Mouse (Mus musculus) stomach, embryonic 14.5 days (tissue): ENCODE measurements around the gene Nrp1. TPM values are rescaled to one million over a fixed set of nuclear protein-coding genes. Genes with fewer than 3 reads are reported as not detected.

Experiments
- ATAC-seq: fragments of 200-750 bp; cut with Nextera tagmentation; 2 replicates; pipeline ENCODE4 v1.8.0; 2017; ENCODE audit warnings: low read depth, moderate TSS enrichment; ENCODE audit not compliant: insufficient number of reproducible peaks, insufficient read depth, low FRiP score
- H3K27ac ChIP-seq: fragments of 300-500 bp; sonication (generic); 2 replicates; pipeline ENCODE4 v1.5.1; 2014; ENCODE audit warnings: mild to moderate bottlenecking, low read length, moderate library complexity, mixed read lengths
- H3K27me3 ChIP-seq: fragments of 300-500 bp; sonication (generic); 2 replicates; pipeline ENCODE4 v1.6.1; 2014; ENCODE audit warnings: low read length, control low read depth, mixed read lengths; ENCODE audit not compliant: control insufficient read depth, insufficient read depth
- H3K36me3 ChIP-seq: fragments of 300-500 bp; sonication (generic); 2 replicates; pipeline ENCODE4 v1.6.1; 2014; ENCODE audit warnings: mild to moderate bottlenecking, control low read depth, low read length, moderate library complexity, mixed read lengths; ENCODE audit not compliant: control insufficient read depth, insufficient read depth
- H3K4me1 ChIP-seq: fragments of 300-500 bp; sonication (generic); 2 replicates; pipeline ENCODE4 v1.6.1; 2014; ENCODE audit warnings: low read length, control low read depth, mixed read lengths; ENCODE audit not compliant: control insufficient read depth, insufficient read depth
- H3K4me2 ChIP-seq: fragments of 300-500 bp; sonication (generic); replicated peaks from 2 replicates; pipeline ENCODE4 v1.6.1; 2014; ENCODE audit warnings: low read depth, low read length, control low read depth
- H3K4me3 ChIP-seq: fragments of 300-500 bp; sonication (generic); 2 replicates; pipeline ENCODE4 v1.5.1; 2014; ENCODE audit warnings: low read depth, low read length, control low read depth
- H3K9ac ChIP-seq: fragments of 300-500 bp; sonication (generic); replicated peaks from 2 replicates; pipeline ENCODE4 v1.6.1; 2014; ENCODE audit warnings: low read depth, mild to moderate bottlenecking, control low read depth, low read length, moderate library complexity, mixed read lengths
- H3K9me3 ChIP-seq: fragments of 300-500 bp; sonication (generic); 2 replicates; pipeline ENCODE4 v1.6.1; 2016; ENCODE audit warnings: low read depth, low read length, control low read depth; ENCODE audit not compliant: control insufficient read depth
- WGBS: fragments of 180-500 bp; shearing (Covaris S2); extraction: QIAGEN DNeasy Blood & Tissue Kit; methylation state at CpG from one replicate; pipeline ENCODE4 v1.1.7; 2014; 5-methylcytosine and 5-hydroxymethylcytosine counted together
- polyA plus RNA-seq: library from polyadenylated mRNA; unstranded; fragments of >200 nt; fragmentation: Nextera tagmentation; extraction: Ambion mirVana; gene quantifications from 2 replicates; pipeline ENCODE4 v1.2.1, GENCODE M21; 2014

Nrp1 gene
- polyA plus RNA-seq, 1 experiment from 2014 or later, result 62.2 TPM

DNA sequence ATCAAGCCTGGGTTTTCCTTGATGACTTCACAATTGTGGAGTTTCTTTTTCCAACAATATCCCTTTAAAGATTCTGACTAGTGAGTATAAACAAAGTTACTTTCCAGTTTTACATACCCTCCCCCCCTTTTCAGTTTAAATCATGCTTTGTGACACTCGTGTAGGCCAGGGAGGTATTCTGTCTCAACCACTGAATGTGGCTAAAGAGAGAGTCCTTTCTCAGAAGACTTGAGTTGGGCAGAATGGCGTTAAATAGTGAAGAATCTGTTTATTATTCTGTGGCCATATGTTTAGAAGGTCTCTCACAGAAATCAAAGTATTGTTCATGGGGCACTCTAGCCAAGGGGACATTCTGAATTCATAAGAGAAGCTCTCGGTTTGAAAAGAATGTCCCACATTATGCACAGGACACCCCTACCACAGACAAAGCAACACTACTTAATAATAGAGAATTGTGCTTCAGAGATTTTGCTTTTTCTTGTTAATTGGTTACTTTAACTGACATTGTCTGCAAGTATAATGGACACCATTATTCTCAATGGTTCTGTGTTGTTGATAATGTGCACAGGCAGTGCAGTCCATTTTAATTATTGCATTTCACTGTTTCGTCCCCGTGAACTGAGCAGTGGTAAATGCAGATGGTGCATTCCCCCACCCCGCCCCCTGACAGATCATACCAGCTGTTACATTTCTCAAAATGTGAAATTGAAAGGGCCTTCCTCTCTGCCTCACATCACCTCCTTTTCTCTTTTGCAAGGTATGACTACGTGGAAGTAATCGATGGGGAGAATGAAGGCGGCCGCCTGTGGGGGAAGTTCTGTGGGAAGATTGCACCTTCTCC is 59.8 kb downstream of the Nrp1 start:
- H3K27ac ChIP-seq, result no peak overlapping the region
- no peak overlapping the region for H3K4me3 ChIP-seq
- no peak for ATAC-seq
- H3K9me3 ChIP-seq, result no peaks in the 10 kb centered on the region
- H3K4me2 ChIP-seq, result no peak overlapping the region
- no peak overlapping the region for H3K9ac ChIP-seq
- 68% methylated on average over 10 of the region's 10 CpGs for WGBS
- H3K36me3 ChIP-seq, result no peaks in the 10 kb centered on the region; the same call in 1 of the 2 replicates
- H3K27me3 ChIP-seq, result no peaks in the 10 kb centered on the region
- peaks cover 22% of the 10 kb centered on the region; the same call in 1 of the 2 replicates for H3K4me1 ChIP-seq

DNA sequence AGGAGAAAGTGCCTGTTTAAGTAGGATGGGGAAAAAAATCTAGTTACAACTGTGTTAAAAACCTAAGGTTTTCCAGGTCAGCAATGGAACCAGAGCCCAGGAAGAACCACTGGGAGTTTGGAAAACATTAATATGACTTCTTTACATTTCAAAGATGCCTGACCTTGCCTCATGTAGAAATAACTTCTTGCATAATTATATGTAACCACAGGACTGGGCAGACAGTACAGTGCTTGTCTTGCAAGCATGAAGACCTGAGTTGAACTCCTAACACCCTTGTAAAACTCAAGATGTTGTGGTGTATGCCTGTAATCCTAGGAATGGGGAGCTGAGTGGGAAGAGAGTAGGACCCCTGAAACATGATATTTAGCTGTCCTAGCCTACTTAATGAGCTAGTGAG is 61.6 kb downstream of the Nrp1 start:
- Histone ChIP-seq H3K27ac (no peak overlapping the region), H3K4me2 (no peak overlapping the region), H3K4me1 (peaks cover 21% of the 10 kb centered on the region; the same call in 1 of the 2 replicates), H3K27me3 (no peaks in the 10 kb centered on the region), H3K36me3 (no peaks in the 10 kb centered on the region; the same call in 1 of the 2 replicates), H3K9me3 (no peaks in the 10 kb centered on the region), H3K4me3 (no peak overlapping the region), H3K9ac (no peak overlapping the region)
- no peak for ATAC-seq

- no peak overlapping the region for H3K9ac ChIP-seq
- ATAC-seq, result no peak
- no peaks in the 10 kb centered on the region; the same call in 1 of the 2 replicates for H3K36me3 ChIP-seq
- no peak overlapping the region for H3K4me2 ChIP-seq
- H3K4me3 ChIP-seq, result no peak overlapping the region
- H3K4me1 ChIP-seq, result peaks cover 17% of the 10 kb centered on the region; the same call in 1 of the 2 replicates
- no peaks in the 10 kb centered on the region for H3K9me3 ChIP-seq
- H3K27ac ChIP-seq, result no peak overlapping the region
- no peaks in the 10 kb centered on the region for H3K27me3 ChIP-seq
- 90% methylated on average over 1 of the region's 1 CpGs for WGBS
Measured at GRCm38 (mm10) chr8:128420402-128420801, 62.0 kb downstream of the Nrp1 start.

DNA sequence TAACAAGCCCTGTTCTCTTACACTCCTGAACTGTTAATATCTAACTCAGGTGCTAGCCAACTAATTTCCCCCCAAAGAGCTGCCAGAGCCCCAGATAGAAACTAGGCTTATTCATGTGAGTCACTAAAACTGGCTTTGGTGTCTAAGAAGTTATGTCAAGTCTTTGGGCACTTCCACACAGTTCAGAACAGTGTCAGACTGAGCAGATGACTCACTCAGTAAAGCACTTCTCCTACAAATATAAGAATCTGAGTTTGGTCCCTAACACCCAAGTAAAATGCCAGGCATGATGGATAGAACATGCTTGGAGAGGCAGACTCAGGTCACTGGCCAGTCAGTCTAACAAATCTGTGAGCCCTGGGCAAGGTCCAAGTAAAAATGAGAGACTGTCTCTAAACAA is 65.4 kb downstream of the Nrp1 start:
- Histone ChIP-seq H3K27ac (no peak overlapping the region; the same call in 1 of the 2 replicates), H3K4me1 (no peaks in the 10 kb centered on the region)
- ATAC-seq, result no peak

DNA sequence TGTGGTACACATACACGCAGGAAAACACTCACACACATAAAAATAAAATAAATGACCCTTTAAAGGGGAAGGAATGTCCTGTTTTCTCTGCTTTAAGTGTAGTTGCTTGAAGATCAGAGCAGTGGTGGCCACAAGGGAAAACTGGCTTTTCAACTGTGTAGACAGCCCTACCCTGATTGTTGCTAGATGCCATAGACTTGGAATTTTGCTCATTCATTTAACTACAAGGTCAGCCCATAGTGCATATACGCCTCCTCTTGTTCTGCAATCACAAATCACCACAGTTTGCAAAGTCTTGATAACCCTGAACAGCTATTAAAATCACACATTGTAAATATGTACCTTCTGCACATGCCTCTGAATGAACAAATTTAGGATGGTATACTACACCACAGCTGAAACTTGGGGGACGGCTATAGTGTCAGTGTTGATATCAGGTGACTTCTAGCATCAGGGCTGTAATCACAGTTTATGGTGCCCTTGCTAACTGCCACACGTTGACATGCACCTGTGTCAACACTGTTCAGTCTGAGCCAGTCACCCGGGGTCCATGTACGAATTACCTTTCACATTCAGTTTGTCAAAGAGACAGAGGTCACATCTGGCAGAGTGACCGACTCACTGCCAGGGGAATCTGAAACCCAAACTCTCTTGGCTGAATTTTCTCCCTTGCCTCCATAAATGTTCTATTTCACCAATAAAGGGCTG is 66.4 kb downstream of the Nrp1 start:
- H3K36me3 ChIP-seq, result no peaks in the 10 kb centered on the region
- ATAC-seq, result peak; percentile 86

More for the DNA sequence above, 65.4 kb downstream of the Nrp1 start:
- Histone ChIP-seq H3K9me3 (no peaks in the 10 kb centered on the region), H3K4me2 (no peak overlapping the region), H3K27me3 (no peaks in the 10 kb centered on the region), H3K36me3 (no peaks in the 10 kb centered on the region; the same call in 1 of the 2 replicates), H3K9ac (no peak overlapping the region), H3K4me3 (no peak overlapping the region)

DNA sequence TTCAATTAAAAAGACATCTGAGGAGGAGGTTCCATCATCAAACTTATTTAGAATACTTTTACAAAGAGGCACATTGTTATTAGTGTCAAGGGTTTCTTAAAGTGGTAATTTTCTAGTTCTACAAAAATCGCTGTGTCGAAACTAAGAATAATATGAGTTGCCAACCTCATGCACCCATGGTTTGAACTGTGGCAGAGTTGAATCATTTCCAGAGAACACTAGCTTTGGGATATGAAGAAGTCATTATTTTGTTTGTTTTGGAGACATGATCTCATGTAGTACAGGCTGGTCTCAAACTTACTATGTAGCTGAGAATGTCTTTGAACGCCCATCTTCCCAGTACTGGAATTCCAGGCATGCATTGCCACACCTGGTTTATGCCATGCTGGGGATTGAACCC is 68.7 kb downstream of the Nrp1 start:
- Histone ChIP-seq H3K27me3 (no peaks in the 10 kb centered on the region), H3K4me3 (no peak overlapping the region), H3K36me3 (no peaks in the 10 kb centered on the region), H3K4me1 (no peaks in the 10 kb centered on the region), H3K9me3 (no peaks in the 10 kb centered on the region), H3K4me2 (no peak overlapping the region), H3K9ac (no peak overlapping the region), H3K27ac (no peak overlapping the region)
- WGBS, result 87% methylated on average over 3 of the region's 3 CpGs
- no peak for ATAC-seq

More for the DNA sequence above, 66.4 kb downstream of the Nrp1 start:
- Histone ChIP-seq H3K4me1 (no peaks in the 10 kb centered on the region), H3K9me3 (no peaks in the 10 kb centered on the region), H3K9ac (no peak overlapping the region), H3K27me3 (no peaks in the 10 kb centered on the region), H3K27ac (no peak overlapping the region; the same call in 1 of the 2 replicates), H3K4me3 (no peak overlapping the region), H3K4me2 (no peak overlapping the region)
- 44% methylated on average over 7 of the region's 7 CpGs for WGBS

GRCm38 (mm10) chr8:128428971-128429370 is 70.6 kb downstream of the Nrp1 start:
- H3K4me3 ChIP-seq, result no peak overlapping the region
- no peaks in the 10 kb centered on the region for H3K27me3 ChIP-seq
- no peaks in the 10 kb centered on the region for H3K4me1 ChIP-seq
- H3K36me3 ChIP-seq, result peaks cover 3% of the 10 kb centered on the region
- no peaks in the 10 kb centered on the region for H3K9me3 ChIP-seq
- ATAC-seq, result no peak
- no peak overlapping the region for H3K4me2 ChIP-seq
- H3K27ac ChIP-seq, result no peak overlapping the region
- WGBS, result 65% methylated on average over 1 of the region's 1 CpGs
- no peak overlapping the region for H3K9ac ChIP-seq

DNA sequence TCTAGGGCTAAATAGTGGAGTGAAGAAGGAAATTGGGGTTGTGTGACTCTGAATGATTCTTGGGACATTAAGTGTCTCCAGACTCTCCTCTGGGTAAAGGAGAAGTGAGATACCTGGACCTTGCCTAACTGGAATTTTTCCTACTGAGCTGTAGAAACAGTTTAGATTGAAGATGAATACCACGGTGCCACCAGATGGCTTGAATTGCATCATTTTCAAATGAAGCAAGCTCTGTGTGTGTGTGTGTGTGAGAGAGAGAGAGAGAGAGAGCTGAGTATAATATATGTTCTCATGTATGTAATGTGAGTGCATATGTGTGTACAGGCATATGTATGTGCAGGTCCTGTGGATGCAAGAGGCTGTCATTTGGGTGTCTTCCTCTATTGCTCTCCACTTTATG is 72.7 kb downstream of the Nrp1 start:
- Histone ChIP-seq H3K4me1 (no peaks in the 10 kb centered on the region), H3K4me3 (no peak overlapping the region), H3K27ac (no peak overlapping the region), H3K4me2 (no peak overlapping the region), H3K27me3 (no peaks in the 10 kb centered on the region), H3K9me3 (no peaks in the 10 kb centered on the region), H3K9ac (no peak overlapping the region), H3K36me3 (peaks cover 11% of the 10 kb centered on the region)
- 88% methylated on average over 1 of the region's 1 CpGs for WGBS
- no peak for ATAC-seq
